Comparison of ENCODE assay signal across 18 mouse cellular contexts in the genomic region with DNA sequence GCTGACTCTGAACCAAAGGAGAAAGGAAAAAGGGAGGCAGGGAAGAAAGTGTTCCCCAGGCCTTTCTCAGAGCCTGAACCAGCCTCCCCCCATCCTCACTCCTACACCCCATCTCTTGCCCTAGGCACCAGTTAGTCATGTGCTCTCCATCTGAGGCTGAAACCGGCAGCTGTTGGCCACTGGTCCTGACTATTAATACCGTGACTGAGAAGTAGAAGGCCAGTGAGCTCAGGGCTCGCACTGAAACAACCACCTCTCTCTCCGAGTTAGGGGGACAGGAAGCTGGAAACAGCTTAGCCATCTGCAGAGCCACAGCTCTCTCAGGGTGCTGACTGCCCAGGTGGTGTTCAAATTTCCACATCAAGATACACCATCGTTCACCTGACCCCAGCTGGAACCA. TPM values are rescaled to one million over a fixed set of nuclear protein-coding genes. Genes with fewer than 3 reads are reported as not detected.
A peak's percentile ranks its signal among the peaks of the same experiment; 100 is the strongest.
DNase-seq lines count a peak whose midpoint lies in the region; TF ChIP-seq lines count a peak whose summit lies in the region.
"Had no signal": no experiment of that assay in that cellular context is flagged by ENCODE, and none has a peak within 500 bp of the region (broad histone marks: within the 10 kb centered on the region; RNA-seq: fewer than 3 reads in every experiment).

No protein-coding gene starts in this region.

- TF ChIP-seq CTCF in MEL (IDR thresholded peaks at IDR 0.05 in 2 of 3, conservative IDR thresholded peaks at IDR 0.05 in 1 of 3; ENCODE audit: control insufficient read depth in 1 of 3, insufficient read depth in 1 of 3, low read depth in 2 of 3, low read length in 3 of 3, poor library complexity in 1 of 3, severe bottlenecking in 1 of 3) = no peak

- H3K9ac ChIP-seq in MEL (ENCODE audit: control insufficient read depth, low read depth, low read length, poor library complexity, severe bottlenecking) = peak overlapping the region; percentile 39
- H3K9ac ChIP-seq: embryonic facial prominence, embryonic 12.5 days; forebrain, embryonic 15.5 days; hindbrain, embryonic 12.5 days had no signal

- no peaks in the 10 kb centered on the region for H3K9me3 ChIP-seq in MEL (replicated peaks; ENCODE audit: insufficient read depth, low read length)
- H3K9me3 ChIP-seq: embryonic facial prominence, embryonic 12.5 days; forebrain, embryonic 15.5 days; heart, embryonic 10.5 days; hindbrain, embryonic 12.5 days had no signal

- no peak for TF ChIP-seq EP300 in MEL (IDR thresholded peaks at IDR 0.05; ENCODE audit: low read depth in 1 of 2, low read length in 2 of 2)

- no peak for TF ChIP-seq RAD21 in MEL (IDR thresholded peaks at IDR 0.05; ENCODE audit: low read depth, low read length)

- DNase-seq in heart, adult 11 months = peak; percentile 85
- DNase-seq in heart, adult 8-10 months (ENCODE audit: low spot score) = no peak
- DNase-seq in 3T3-L1 (ENCODE audit: low read depth, low spot score) (peak; percentile 33), MEL (ENCODE audit: low read depth, low spot score) (no peak)
- no peak for DNase-seq in ovary, postnatal 36 days (ENCODE audit: low spot score)
- no peak for DNase-seq in gastrocnemius, postnatal 14 days
- DNase-seq: adrenal gland, postnatal 14 days; cerebellum, adult 11-12 months; cerebellum, adult 9-10 months; cerebellum, postnatal 25 days; gastrocnemius, postnatal 10 days; heart, postnatal 10 days; heart, postnatal 4 days had no signal

- H3K27me3 ChIP-seq in MEL (ENCODE audit: control insufficient read depth in 1 of 2, insufficient read depth in 2 of 2, low read length in 2 of 2) (no peaks in the 10 kb centered on the region), myocyte (ENCODE audit: control insufficient read depth, insufficient read depth, insufficient read length) (no peaks in the 10 kb centered on the region)
- H3K27me3 ChIP-seq: embryonic facial prominence, embryonic 12.5 days; forebrain, embryonic 15.5 days; hindbrain, embryonic 12.5 days had no signal

- H3K4me3 ChIP-seq in MEL (ENCODE audit: control insufficient read depth in 1 of 2, insufficient read depth in 1 of 2, low read depth in 2 of 2, low read length in 2 of 2) (peak overlapping the region in 1 of 2 experiments; percentile 4; a peak in 1 of 4 replicates), myocyte (no peak overlapping the region)
- H3K4me3 ChIP-seq: embryonic facial prominence, embryonic 12.5 days; forebrain, embryonic 15.5 days; heart, embryonic 10.5 days; hindbrain, embryonic 12.5 days had no signal

- H3K4me2 ChIP-seq in myocyte (ENCODE audit: low read depth) = peak overlapping the region; percentile 7
- H3K4me2 ChIP-seq: embryonic facial prominence, embryonic 12.5 days; forebrain, embryonic 15.5 days; hindbrain, embryonic 12.5 days had no signal

- TF ChIP-seq POLR2A in MEL (IDR thresholded peaks at IDR 0.05; ENCODE audit: control insufficient read depth in 1 of 2, insufficient read depth in 1 of 2, low read depth in 1 of 2, low read length in 2 of 2, poor library complexity in 1 of 2) (no peak), myocyte (IDR thresholded peaks at IDR 0.05; ENCODE audit: insufficient read length, low read depth) (no peak)

- no peak overlapping the region for H3ac ChIP-seq in myocyte (ENCODE audit: control insufficient read depth, insufficient read length)

- intact Hi-C loops in gastrocnemius, postnatal 14 days (cut with DNase I; ENCODE audit: low total_unique reads) = no loop called here

- no peaks in the 10 kb centered on the region for H3K79me2 ChIP-seq in MEL (ENCODE audit: control insufficient read depth, insufficient read depth, low read length, poor library complexity)
- no peaks in the 10 kb centered on the region for H3K79me2 ChIP-seq in myocyte (ENCODE audit: control insufficient read depth, insufficient read depth)

- peaks cover 0 to 25% of the 10 kb centered on the region in 2 experiments; a peak in 2 of 4 replicates for H3K36me3 ChIP-seq in MEL (ENCODE audit: control insufficient read depth in 1 of 2, insufficient read depth in 2 of 2, low read length in 2 of 2)
- H3K36me3 ChIP-seq in myocyte (ENCODE audit: control insufficient read depth, insufficient read depth) = no peaks in the 10 kb centered on the region
- H3K36me3 ChIP-seq: embryonic facial prominence, embryonic 12.5 days; forebrain, embryonic 15.5 days; heart, embryonic 10.5 days; hindbrain, embryonic 12.5 days had no signal

- peak overlapping the region; percentile 19 for H3K27ac ChIP-seq in MEL (ENCODE audit: control insufficient read depth, low read depth, low read length)
- H3K27ac ChIP-seq: embryonic facial prominence, embryonic 12.5 days; forebrain, embryonic 15.5 days; heart, embryonic 10.5 days; hindbrain, embryonic 12.5 days had no signal

- peaks cover 9 to 15% of the 10 kb centered on the region in 2 experiments for H3K4me1 ChIP-seq in MEL (ENCODE audit: control insufficient read depth in 1 of 2, insufficient read depth in 2 of 2, low read length in 2 of 2)
- H3K4me1 ChIP-seq: forebrain, embryonic 15.5 days; hindbrain, embryonic 12.5 days had no signal

TF ChIP-seq in MEL, 35 proteins besides CTCF, POLR2A, EP300 and RAD21:
- TF ChIP-seq UBTF (IDR thresholded peaks at IDR 0.05; ENCODE audit: borderline replicate concordance, insufficient read depth, low read depth, low read length) (0 out of 2 replicates have a peak, but pooled peaks have one; percentile 23), ZNF384 (IDR thresholded peaks at IDR 0.05; ENCODE audit: low read depth, low read length) (no peak)

TF ChIP-seq in myocyte, 11 proteins besides CTCF, POLR2A, EP300 and RAD21:
- TF ChIP-seq USF1 (IDR thresholded peaks at IDR 0.05; ENCODE audit: low read depth) (peak; percentile 13), POLR2AphosphoS2 (IDR thresholded peaks at IDR 0.05; ENCODE audit: insufficient read length, low read depth) (no peak)

RNA-seq across cellular contexts. Expression of gene Cd44, which starts 13.2 kb away (rescaled TPM):
- total RNA-seq in heart, adult 8-10 months (2022) = 1 to 10 TPM; 5.6 to 9.5 (median 6.8) TPM
- total RNA-seq in MEL (2012; rRNA removed) = 43.8 and 58.5 TPM in 2 replicates
- polyA plus RNA-seq in MEL (2012; ENCODE audit: insufficient read depth in 1 of 2, insufficient read length in 2 of 2, low read depth in 1 of 2, low replicate concordance in 2 of 2, missing spikeins in 1 of 2) (100 to 1,000 TPM in 1 of 2 experiments, 10 to 100 TPM in 1; 53.9 to 226 TPM), myocyte (2012; fragmentation: generic; extraction: Trizol) (77.1 TPM)
- total RNA-seq in gastrocnemius, postnatal 14 days (2021) = 10 to 100 TPM; 15.5 to 21.1 TPM

Comparison
In these comparisons a context has a peak if more than half of its experiments do, and no peak if none do; other contexts are left out.
1. DNase-seq: peak in heart, adult 11 months (single experiment) and 3T3-L1 (single experiment); none in heart, adult 8-10 months (single experiment), MEL (single experiment), ovary, postnatal 36 days (single experiment) and gastrocnemius, postnatal 14 days (single experiment).